ENCODE assay signal across 8 mouse cellular contexts in genomic region chr3:89421810-89422473, GRCm38 (mm10). TPM values are rescaled to one million over a fixed set of nuclear protein-coding genes. Genes with fewer than 3 reads are reported as not detected.
DNase-seq lines count a peak whose midpoint lies in the region; ATAC-seq lines count a peak whose summit lies in the region.

No protein-coding gene starts in this region.

- DNase-seq in frontal cortex, adult 2 months (ENCODE audit: extremely low spot score in 1 of 2, low spot score in 1 of 2): no peak
- DNase-seq in R1 (ENCODE audit: low read depth, low spot score) (peak; percentile 32), liver (peak; percentile 28)
- no peak for DNase-seq in adrenal gland, adult 8-10 months

- H3K4me1 ChIP-seq in heart, embryonic 15.5 days (replicated peaks): peaks cover 47% of the 10 kb centered on the region
- H3K4me1 ChIP-seq in neural tube, embryonic 13.5 days (replicated peaks): peaks cover 55% of the 10 kb centered on the region

- H3K36me3 ChIP-seq in heart, embryonic 15.5 days: peaks cover 27% of the 10 kb centered on the region
- H3K36me3 ChIP-seq in neural tube, embryonic 13.5 days: peaks cover 8% of the 10 kb centered on the region

- 0 out of 2 replicates have a peak, but pooled peaks have one; percentile 2 for ATAC-seq in frontal cortex, adult (ENCODE audit: low TSS enrichment)
- ATAC-seq in heart, embryonic 15.5 days (replicated peaks; ENCODE audit: insufficient number of reproducible peaks, insufficient read depth, low FRiP score, low read depth): no peak
- no peak for ATAC-seq in neural tube, embryonic 13.5 days (ENCODE audit: low read depth)
- no peak for ATAC-seq in CD4-positive, CD25-positive, alpha-beta regulatory T cell, adult 4 months

- peak overlapping the region; percentile 52 for H3K9ac ChIP-seq in heart, embryonic 15.5 days
- peak overlapping the region; percentile 74 for H3K9ac ChIP-seq in neural tube, embryonic 13.5 days

- H3K27me3 ChIP-seq in heart, embryonic 15.5 days: no peaks in the 10 kb centered on the region
- no peaks in the 10 kb centered on the region for H3K27me3 ChIP-seq in neural tube, embryonic 13.5 days

- peak overlapping the region; percentile 70 for H3K4me3 ChIP-seq in heart, embryonic 15.5 days
- peak overlapping the region; percentile 40 for H3K4me3 ChIP-seq in neural tube, embryonic 13.5 days

- WGBS in heart, embryonic 15.5 days: 10% methylated on average over 22 of the region's 22 CpGs
- WGBS in neural tube, embryonic 13.5 days: 7% methylated on average over 22 of the region's 22 CpGs

- H3K27ac ChIP-seq in heart, embryonic 15.5 days: peak overlapping the region; percentile 99
- H3K27ac ChIP-seq in neural tube, embryonic 13.5 days (replicated peaks): peak overlapping the region; percentile 71

- peak overlapping the region; percentile 71 for H3K4me2 ChIP-seq in heart, embryonic 15.5 days
- H3K4me2 ChIP-seq in neural tube, embryonic 13.5 days: peak overlapping the region; percentile 89

- H3K9me3 ChIP-seq in heart, embryonic 15.5 days (replicated peaks): no peaks in the 10 kb centered on the region
- H3K9me3 ChIP-seq in neural tube, embryonic 13.5 days: no peaks in the 10 kb centered on the region

RNA-seq across cellular contexts. Expression of gene Shc1, which starts 3.7 kb away (rescaled TPM):
- 18.2 and 18.6 TPM in 2 replicates for polyA plus RNA-seq in frontal cortex, adult 2 months (2012; rRNA removed)
- 60.6 and 79.9 TPM in 2 replicates for polyA plus RNA-seq in heart, embryonic 15.5 days (2015; fragmentation: Nextera tagmentation; extraction: Ambion mirVana)
- 41.8 and 45.1 TPM in 2 replicates for polyA plus RNA-seq in neural tube, embryonic 13.5 days (2015; fragmentation: Nextera tagmentation; extraction: Ambion mirVana)
- polyA plus RNA-seq in CD4-positive, CD25-positive, alpha-beta regulatory T cell, adult 4 months (2017; shearing (Covaris generic)): 10 to 100 TPM; 33.2 to 35.2 TPM
- total RNA-seq in adrenal gland, adult 8-10 months (2022): 100 to 1,000 TPM; 108 to 136 (median 122) TPM

RNA-seq across cellular contexts. Expression of gene Cks1b, which starts 3.8 kb away (rescaled TPM):
- 7.1 TPM in 2 replicates for polyA plus RNA-seq in frontal cortex, adult 2 months (2012; rRNA removed)
- 266 and 291 TPM in 2 replicates for polyA plus RNA-seq in heart, embryonic 15.5 days (2015; fragmentation: Nextera tagmentation; extraction: Ambion mirVana)
- polyA plus RNA-seq in neural tube, embryonic 13.5 days (2015; fragmentation: Nextera tagmentation; extraction: Ambion mirVana): 110 and 144 TPM in 2 replicates
- polyA plus RNA-seq in CD4-positive, CD25-positive, alpha-beta regulatory T cell, adult 4 months (2017; shearing (Covaris generic)): 10 to 100 TPM; 21.6 to 40.2 TPM
- total RNA-seq in adrenal gland, adult 8-10 months (2022): 10 to 100 TPM; 20.3 to 33.2 (median 27.4) TPM

RNA-seq across cellular contexts. Expression of gene Pygo2, which starts 8.1 kb away (rescaled TPM):
- 42.5 and 51.0 TPM in 2 replicates for polyA plus RNA-seq in frontal cortex, adult 2 months (2012; rRNA removed)
- 21.1 and 28.1 TPM in 2 replicates for polyA plus RNA-seq in heart, embryonic 15.5 days (2015; fragmentation: Nextera tagmentation; extraction: Ambion mirVana)
- polyA plus RNA-seq in neural tube, embryonic 13.5 days (2015; fragmentation: Nextera tagmentation; extraction: Ambion mirVana): 40.4 and 47.7 TPM in 2 replicates
- 1 to 10 TPM; 6.0 to 7.9 TPM for polyA plus RNA-seq in CD4-positive, CD25-positive, alpha-beta regulatory T cell, adult 4 months (2017; shearing (Covaris generic))
- 10 to 100 TPM; 42.1 to 45.1 (median 44.3) TPM for total RNA-seq in adrenal gland, adult 8-10 months (2022)

RNA-seq across cellular contexts. Expression of gene Flad1, which starts 10.3 kb away (rescaled TPM):
- polyA plus RNA-seq in frontal cortex, adult 2 months (2012; rRNA removed): 43.7 and 47.7 TPM in 2 replicates
- polyA plus RNA-seq in heart, embryonic 15.5 days (2015; fragmentation: Nextera tagmentation; extraction: Ambion mirVana): 34.0 and 35.1 TPM in 2 replicates
- 30.7 and 33.2 TPM in 2 replicates for polyA plus RNA-seq in neural tube, embryonic 13.5 days (2015; fragmentation: Nextera tagmentation; extraction: Ambion mirVana)
- polyA plus RNA-seq in CD4-positive, CD25-positive, alpha-beta regulatory T cell, adult 4 months (2017; shearing (Covaris generic)): 10 to 100 TPM; 52.2 to 71.7 TPM
- total RNA-seq in adrenal gland, adult 8-10 months (2022): 10 to 100 TPM; 25.7 to 39.9 (median 33.0) TPM

RNA-seq across cellular contexts. Expression of gene Pbxip1, which starts 14.6 kb away (rescaled TPM):
- polyA plus RNA-seq in frontal cortex, adult 2 months (2012; rRNA removed): 34.8 and 38.9 TPM in 2 replicates
- 62.4 and 64.7 TPM in 2 replicates for polyA plus RNA-seq in heart, embryonic 15.5 days (2015; fragmentation: Nextera tagmentation; extraction: Ambion mirVana)
- polyA plus RNA-seq in neural tube, embryonic 13.5 days (2015; fragmentation: Nextera tagmentation; extraction: Ambion mirVana): 15.6 and 17.0 TPM in 2 replicates
- polyA plus RNA-seq in CD4-positive, CD25-positive, alpha-beta regulatory T cell, adult 4 months (2017; shearing (Covaris generic)): 10 to 100 TPM; 41.4 to 52.4 TPM
- total RNA-seq in adrenal gland, adult 8-10 months (2022): 100 to 1,000 TPM in 2 of 4 experiments, 10 to 100 TPM in 2; 57.0 to 119 (median 81.5) TPM

Comparison
In these comparisons a context has a peak if more than half of its experiments do, and no peak if none do; other contexts are left out.
1. DNase-seq: peak in R1 (single experiment) and liver (single experiment); none in frontal cortex, adult 2 months (0 of 2) and adrenal gland, adult 8-10 months (single experiment).